Mouse (Mus musculus): ENCODE results near the gene Tmem94. TPM values are rescaled to one million over a fixed set of nuclear protein-coding genes. Genes with fewer than 3 reads are reported as not detected.
A peak's percentile ranks its signal among the peaks of the same experiment; 100 is the strongest.

Tmem94 gene
- polyA plus RNA-seq, 1 experiment from 2014 or later = 42.1 TPM

- WGBS = 84% methylated on average over 6 of the region's 6 CpGs
- no peak for ATAC-seq (ENCODE audit: low FRiP score)
- Histone ChIP-seq H3K4me2 (replicated peaks) (no peak overlapping the region), H3K27me3 (0 out of 2 replicates have a peak, but pooled peaks cover 3% of the 10 kb centered on the region), H3K27ac (no peak overlapping the region), H3K36me3 (no peaks in the 10 kb centered on the region), H3K9me3 (replicated peaks) (no peaks in the 10 kb centered on the region), H3K4me3 (no peak overlapping the region), H3K9ac (no peak overlapping the region), H3K4me1 (peaks cover 17% of the 10 kb centered on the region)
Measured at GRCm38 (mm10) chr11:115841044-115841443, 75.8 kb downstream of the Tmem94 start.

- Histone ChIP-seq H3K4me1 (peaks cover 15% of the 10 kb centered on the region), H3K36me3 (no peaks in the 10 kb centered on the region), H3K9me3 (replicated peaks) (no peaks in the 10 kb centered on the region), H3K4me3 (no peak overlapping the region), H3K27me3 (0 out of 2 replicates have a peak, but pooled peaks cover under 1% of the 10 kb centered on the region), H3K27ac (peak overlapping the region; percentile 19; the same call in 1 of the 2 replicates), H3K9ac (no peak overlapping the region), H3K4me2 (replicated peaks) (no peak overlapping the region)
- no peak for ATAC-seq (ENCODE audit: low FRiP score)
- 36% methylated on average over 6 of the region's 6 CpGs for WGBS
Measured at GRCm38 (mm10) chr11:115841961-115842550, 76.8 kb downstream of the Tmem94 start.

GRCm38 (mm10) chr11:115843141-115843890, 78.1 kb downstream of the Tmem94 start:
- 85% methylated on average over 12 of the region's 14 CpGs for WGBS
- Histone ChIP-seq H3K9ac (no peak overlapping the region), H3K9me3 (replicated peaks) (no peaks in the 10 kb centered on the region), H3K4me2 (replicated peaks) (no peak overlapping the region), H3K27ac (no peak overlapping the region), H3K4me3 (no peak overlapping the region), H3K27me3 (no peaks in the 10 kb centered on the region), H3K4me1 (peaks cover 15% of the 10 kb centered on the region), H3K36me3 (no peaks in the 10 kb centered on the region)
- no peak for ATAC-seq (ENCODE audit: low FRiP score)

GRCm38 (mm10) chr11:115843891-115844239, 78.6 kb downstream of the Tmem94 start:
- 94% methylated on average over 5 of the region's 5 CpGs for WGBS
- no peaks in the 10 kb centered on the region for H3K9me3 ChIP-seq (replicated peaks)
- H3K9ac ChIP-seq = no peak overlapping the region
- H3K4me2 ChIP-seq (replicated peaks) = no peak overlapping the region
- H3K27me3 ChIP-seq = no peaks in the 10 kb centered on the region
- peaks cover 15% of the 10 kb centered on the region for H3K4me1 ChIP-seq
- no peaks in the 10 kb centered on the region for H3K36me3 ChIP-seq
- H3K27ac ChIP-seq = no peak overlapping the region
- ATAC-seq (ENCODE audit: low FRiP score) = no peak
- H3K4me3 ChIP-seq = no peak overlapping the region

GRCm38 (mm10) chr11:115844240-115844639, 79.0 kb downstream of the Tmem94 start:
- Histone ChIP-seq H3K4me2 (replicated peaks) (no peak overlapping the region), H3K4me3 (no peak overlapping the region), H3K27ac (0 out of 2 replicates have a peak overlapping the region, but pooled peaks have one; percentile 4), H3K9me3 (replicated peaks) (no peaks in the 10 kb centered on the region), H3K4me1 (peaks cover 15% of the 10 kb centered on the region), H3K36me3 (no peaks in the 10 kb centered on the region), H3K27me3 (no peaks in the 10 kb centered on the region), H3K9ac (no peak overlapping the region)
- no peak for ATAC-seq (ENCODE audit: low FRiP score)
- 78% methylated on average over 8 of the region's 8 CpGs for WGBS

GRCm38 (mm10) chr11:115845819-115846218, 80.6 kb downstream of the Tmem94 start:
- Histone ChIP-seq H3K4me2 (replicated peaks) (no peak overlapping the region), H3K9me3 (replicated peaks) (no peaks in the 10 kb centered on the region), H3K9ac (no peak overlapping the region), H3K4me1 (peaks cover 15% of the 10 kb centered on the region), H3K4me3 (no peak overlapping the region), H3K27ac (no peak overlapping the region), H3K36me3 (no peaks in the 10 kb centered on the region), H3K27me3 (no peaks in the 10 kb centered on the region)
- ATAC-seq (ENCODE audit: low FRiP score) = no peak
- WGBS = 92% methylated on average over 2 of the region's 2 CpGs

Small RNAs within 50 kb of the gene (microRNA-seq; reads per million reads assigned to microRNA genes)
- gene Mir5621 = not detected

Other genes with a start within 250 kb of the Tmem94 start
- gene Sumo2, start 229.2 kb upstream of the Tmem94 start, polyA plus RNA-seq (2016; fragmentation: Nextera tagmentation; extraction: Ambion mirVana) = 1,185 and 1,202 TPM in 2 replicates
- gene Nup85, start 201.0 kb upstream of the Tmem94 start, polyA plus RNA-seq (2016; fragmentation: Nextera tagmentation; extraction: Ambion mirVana) = 139 and 144 TPM in 2 replicates
- gene Mrps7, start 161.5 kb upstream of the Tmem94 start, polyA plus RNA-seq (2016; fragmentation: Nextera tagmentation; extraction: Ambion mirVana) = 86.0 and 86.6 TPM in 2 replicates
- 30.3 and 33.7 TPM in 2 replicates for gene Gga3, start 161.4 kb upstream of the Tmem94 start, polyA plus RNA-seq (2016; fragmentation: Nextera tagmentation; extraction: Ambion mirVana)
- gene Mif4gd, start 152.5 kb upstream of the Tmem94 start, polyA plus RNA-seq (2016; fragmentation: Nextera tagmentation; extraction: Ambion mirVana) = 12.0 and 12.4 TPM in 2 replicates
- gene Slc25a19, start 137.1 kb upstream of the Tmem94 start, polyA plus RNA-seq (2016; fragmentation: Nextera tagmentation; extraction: Ambion mirVana) = 24.7 and 26.5 TPM in 2 replicates
- gene Grb2, start 56.8 kb upstream of the Tmem94 start, polyA plus RNA-seq (2016; fragmentation: Nextera tagmentation; extraction: Ambion mirVana) = 151 and 164 TPM in 2 replicates
- gene Caskin2, start 48.2 kb downstream of the Tmem94 start, polyA plus RNA-seq (2016; fragmentation: Nextera tagmentation; extraction: Ambion mirVana) = 17.2 and 17.9 TPM in 2 replicates
- 27.1 and 28.8 TPM in 2 replicates for gene Tsen54, start 49.3 kb downstream of the Tmem94 start, polyA plus RNA-seq (2016; fragmentation: Nextera tagmentation; extraction: Ambion mirVana)
- 4.0 and 6.1 TPM in 2 replicates for gene Llgl2, start 58.6 kb downstream of the Tmem94 start, polyA plus RNA-seq (2016; fragmentation: Nextera tagmentation; extraction: Ambion mirVana)
- gene Myo15b, start 93.0 kb downstream of the Tmem94 start, polyA plus RNA-seq (2016; fragmentation: Nextera tagmentation; extraction: Ambion mirVana) = 0.05 and 0.12 TPM in 2 replicates
- 2.3 and 4.2 TPM in 2 replicates for gene Smim5, start 134.5 kb downstream of the Tmem94 start, polyA plus RNA-seq (2016; fragmentation: Nextera tagmentation; extraction: Ambion mirVana)
- gene Smim6, start 146.6 kb downstream of the Tmem94 start, polyA plus RNA-seq (2016; fragmentation: Nextera tagmentation; extraction: Ambion mirVana) = 1.3 TPM in 2 replicates
- gene Sap30bp, start 167.8 kb downstream of the Tmem94 start, polyA plus RNA-seq (2016; fragmentation: Nextera tagmentation; extraction: Ambion mirVana) = 51.0 and 54.4 TPM in 2 replicates
- 31.8 and 34.7 TPM in 2 replicates for gene Recql5, start 168.0 kb downstream of the Tmem94 start, polyA plus RNA-seq (2016; fragmentation: Nextera tagmentation; extraction: Ambion mirVana)
- gene Itgb4, start 209.3 kb downstream of the Tmem94 start, polyA plus RNA-seq (2016; fragmentation: Nextera tagmentation; extraction: Ambion mirVana) = 1.7 and 2.1 TPM in 2 replicates
- gene Galk1, start 247.3 kb downstream of the Tmem94 start, polyA plus RNA-seq (2016; fragmentation: Nextera tagmentation; extraction: Ambion mirVana) = 109 and 115 TPM in 2 replicates